Mouse (Mus musculus): ENCODE measurements around the gene Tnni3k.

The Tnni3k gene

DNA sequence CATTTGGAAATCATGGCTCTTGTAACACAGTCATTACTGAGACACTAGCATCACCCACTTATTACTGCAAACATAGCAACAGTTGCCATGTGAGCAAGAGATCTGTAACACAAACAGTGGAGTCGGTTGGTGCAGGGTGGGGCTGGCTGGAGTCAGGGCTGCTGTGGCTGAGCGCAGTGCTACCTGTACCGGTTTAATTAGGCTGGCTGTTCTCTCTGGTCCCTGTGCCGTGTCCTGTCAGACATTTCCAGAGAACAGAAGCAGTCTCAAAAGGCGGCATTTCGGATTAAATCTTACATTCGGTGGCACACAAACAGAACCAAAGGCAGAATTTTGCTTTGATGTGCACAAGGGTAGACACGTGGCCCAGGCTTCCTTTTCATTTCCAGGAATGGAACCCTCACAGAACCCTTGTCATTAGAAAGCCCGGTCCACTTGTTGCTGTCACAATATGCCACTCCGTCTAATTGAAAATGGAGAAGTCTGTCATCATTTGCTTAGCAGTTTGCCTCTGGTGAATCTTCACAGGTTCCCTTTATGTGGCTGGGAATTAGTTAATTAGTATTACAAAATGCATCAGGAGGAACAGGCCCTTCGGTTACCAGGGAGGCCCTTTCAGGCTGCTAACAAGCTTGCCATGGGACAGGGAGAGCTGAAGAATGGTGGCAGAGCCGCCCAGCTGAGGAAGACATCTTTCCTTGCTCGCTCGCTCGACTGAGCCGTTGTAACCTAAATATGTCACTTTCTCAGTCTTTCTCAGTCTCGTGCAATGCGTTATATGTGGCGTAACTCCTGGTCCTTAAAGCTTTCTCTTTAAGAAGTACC is 238.2 kb downstream of the Tnni3k start:
- TF ChIP-seq GATA4 (IDR thresholded peaks at IDR 0.05; ENCODE audit: insufficient replicate concordance, low read length): no peak

DNA sequence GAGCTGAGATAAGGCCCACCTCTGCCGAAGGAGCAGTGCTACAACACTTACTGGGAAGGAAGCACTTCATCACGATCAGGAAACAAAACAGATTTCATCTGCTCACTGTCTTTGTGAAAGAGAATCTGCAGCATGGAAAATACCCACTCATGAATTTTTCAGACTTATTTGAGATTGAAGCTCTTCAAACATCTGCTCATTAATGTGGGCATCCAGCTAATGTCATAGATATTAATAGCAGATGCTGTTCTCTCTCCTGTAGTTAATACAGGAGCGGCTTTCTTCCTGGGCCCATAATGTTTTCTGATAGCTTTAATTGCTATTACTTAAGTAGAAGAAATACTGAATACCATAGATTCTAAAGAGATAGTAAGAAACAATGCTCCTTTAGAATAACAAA is 239.0 kb downstream of the Tnni3k start:
- TF ChIP-seq GATA4 (IDR thresholded peaks at IDR 0.05; ENCODE audit: insufficient replicate concordance, low read length): no peak

DNA sequence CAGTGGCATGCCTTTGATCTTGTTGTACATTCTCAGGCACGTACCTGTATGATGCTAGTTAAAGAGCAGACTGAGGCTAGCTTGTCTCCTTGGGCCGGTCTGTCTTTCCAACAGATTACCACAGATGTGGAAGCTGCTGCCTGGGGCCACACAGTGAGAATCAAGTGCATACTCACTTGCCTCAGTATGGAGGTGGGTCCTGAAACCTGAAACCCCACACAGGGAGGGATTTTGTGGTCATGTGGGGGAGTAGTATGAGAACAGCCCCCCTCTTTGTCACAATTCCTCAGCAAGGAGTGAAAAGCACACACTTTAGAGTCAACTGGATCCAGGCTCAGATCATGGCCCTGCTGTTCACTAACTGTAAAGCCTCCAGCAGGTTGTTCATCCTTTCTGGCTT is 239.6 kb downstream of the Tnni3k start:
- TF ChIP-seq GATA4 (IDR thresholded peaks at IDR 0.05; ENCODE audit: insufficient replicate concordance, low read length): no peak

DNA sequence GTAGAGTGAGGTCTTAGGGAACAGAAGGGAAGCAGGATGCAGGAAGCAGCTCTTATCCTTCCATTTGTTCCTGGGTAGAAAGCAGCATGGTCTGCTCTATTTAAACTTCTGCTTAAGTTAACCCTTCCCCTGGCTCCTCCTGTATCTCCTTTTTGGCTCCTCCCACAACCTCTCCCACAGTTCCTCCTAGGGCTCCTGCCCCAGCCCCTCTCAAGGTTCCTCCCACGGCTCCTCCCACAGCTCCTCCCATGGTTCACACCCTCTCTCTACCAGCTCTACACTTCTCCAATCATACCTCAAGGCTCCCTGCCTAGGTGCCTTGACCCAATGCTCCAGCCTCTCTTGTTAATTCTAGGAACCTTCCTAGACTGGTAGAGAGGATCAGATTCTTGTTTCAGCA is 242.3 kb downstream of the Tnni3k start:
- no peak for TF ChIP-seq GATA4 (IDR thresholded peaks at IDR 0.05; ENCODE audit: insufficient replicate concordance, low read length)

DNA sequence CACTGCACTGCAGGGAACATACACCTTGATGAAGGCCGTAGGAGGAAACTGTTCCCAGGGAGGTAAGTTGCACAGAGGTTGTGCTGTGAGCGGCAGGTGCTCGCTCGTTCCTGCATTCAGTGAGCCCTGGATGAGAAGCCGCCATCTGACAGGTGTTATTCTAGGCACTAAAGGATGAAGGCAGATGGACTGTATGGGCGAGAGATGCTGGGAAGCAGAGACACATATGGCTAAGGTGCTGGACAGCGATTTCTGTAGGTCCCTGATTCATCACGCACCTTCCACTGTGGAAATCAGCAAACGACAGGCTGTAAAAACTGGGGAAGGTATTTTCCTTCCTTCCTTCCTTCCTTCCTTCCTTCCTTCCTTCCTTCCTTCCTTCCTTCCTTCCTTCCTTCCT is 243.4 kb downstream of the Tnni3k start:
- no peak for TF ChIP-seq GATA4 (IDR thresholded peaks at IDR 0.05; ENCODE audit: insufficient replicate concordance, low read length)

DNA sequence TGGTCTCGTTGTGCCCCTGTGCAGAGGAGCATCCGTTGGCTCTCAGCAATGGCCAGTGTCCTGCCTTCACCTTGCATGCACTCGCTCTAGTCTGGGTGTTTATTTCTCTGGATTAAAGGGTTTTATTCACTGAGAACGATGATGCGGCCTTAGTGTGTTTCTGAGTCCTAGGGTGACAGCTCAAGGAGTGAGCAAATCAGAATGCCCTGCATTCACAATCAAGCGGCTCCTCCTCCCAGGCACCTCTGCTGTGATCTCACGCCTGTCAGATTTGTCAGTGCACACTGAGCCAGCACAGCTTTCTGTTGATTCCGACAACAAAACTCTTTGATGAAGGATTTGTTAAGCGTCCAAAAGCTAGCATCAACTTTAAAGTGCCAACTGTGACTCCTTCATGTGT is 243.9 kb downstream of the Tnni3k start:
- TF ChIP-seq GATA4 (IDR thresholded peaks at IDR 0.05; ENCODE audit: insufficient replicate concordance, low read length): no peak

DNA sequence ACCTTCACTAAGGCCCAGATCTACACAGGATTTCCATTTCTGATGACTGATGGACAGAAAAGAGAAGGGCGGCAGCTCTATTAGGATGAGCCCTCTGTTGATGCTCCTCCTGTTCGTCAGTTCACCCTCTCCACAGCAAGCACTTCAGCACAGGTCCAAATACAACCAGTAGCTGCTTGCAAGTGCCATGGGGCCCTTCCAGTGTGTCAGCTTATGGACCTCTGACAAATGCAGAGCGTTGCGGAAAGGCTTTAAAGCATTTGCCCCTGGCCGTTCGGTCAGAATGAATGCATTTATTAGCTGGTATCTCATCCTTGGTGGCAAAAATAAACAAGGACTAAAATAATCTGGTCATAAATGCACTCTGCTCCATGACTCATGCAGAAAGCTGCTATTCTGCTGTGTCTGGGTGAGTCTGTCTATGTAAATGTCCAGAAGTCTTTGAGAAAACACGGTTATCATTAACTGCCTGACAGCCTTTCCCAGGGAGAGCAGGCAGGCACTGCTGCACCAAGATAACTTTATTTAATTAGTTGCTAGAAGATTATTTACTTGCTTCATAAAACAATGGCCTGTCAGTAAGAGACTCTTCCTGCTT is 244.8 kb downstream of the Tnni3k start:
- no peak for TF ChIP-seq GATA4 (IDR thresholded peaks at IDR 0.05; ENCODE audit: insufficient replicate concordance, low read length)

DNA sequence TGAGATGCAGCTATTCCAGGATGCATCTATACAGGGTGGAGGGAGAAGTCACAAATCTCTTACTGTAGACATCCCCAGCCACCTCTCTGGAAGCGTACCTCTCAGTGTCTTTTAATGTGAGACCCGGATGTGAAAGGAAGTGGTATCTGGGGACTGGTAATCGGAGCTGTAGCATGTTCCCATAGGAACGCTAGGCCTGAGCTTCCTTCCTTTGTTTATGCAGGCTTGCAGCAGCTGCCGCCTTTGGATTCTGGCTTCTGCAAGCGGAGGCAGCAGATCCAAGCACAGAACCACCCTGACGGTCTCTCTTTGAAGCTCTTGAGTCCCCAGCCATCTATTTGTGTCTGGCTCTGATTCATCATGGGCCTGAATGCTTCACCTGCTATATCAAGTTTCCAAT is 248.6 kb downstream of the Tnni3k start:
- no peak for TF ChIP-seq GATA4 (IDR thresholded peaks at IDR 0.05; ENCODE audit: insufficient replicate concordance, low read length)

DNA sequence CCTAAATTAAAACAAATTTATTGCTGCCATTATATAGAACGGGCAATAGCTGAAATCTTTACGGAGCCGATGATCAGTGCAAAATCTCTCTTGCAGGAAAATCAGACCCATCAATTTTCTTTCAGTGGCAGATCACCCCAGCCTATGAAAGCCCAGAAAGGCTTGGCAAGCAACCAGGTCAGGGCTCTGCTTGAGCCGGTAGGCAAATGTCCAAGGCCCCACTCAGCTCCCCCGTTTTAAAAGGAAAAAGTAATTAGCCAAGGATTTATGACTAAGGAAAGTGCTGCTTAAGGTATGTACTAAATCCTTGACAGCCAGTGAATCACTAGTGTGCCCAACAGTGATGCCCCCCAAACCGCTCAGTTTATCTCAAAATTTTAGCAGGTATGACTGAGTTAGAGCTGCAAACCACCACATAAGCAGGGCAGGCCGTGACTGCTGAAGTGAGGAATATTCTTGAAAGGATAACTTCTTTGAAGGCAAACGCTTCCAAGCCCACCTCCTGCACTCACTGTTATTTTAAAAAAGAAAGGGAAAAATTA is 254.2 kb downstream of the Tnni3k start:
- no peak for TF ChIP-seq GATA4 (IDR thresholded peaks at IDR 0.05; ENCODE audit: insufficient replicate concordance, low read length)

DNA sequence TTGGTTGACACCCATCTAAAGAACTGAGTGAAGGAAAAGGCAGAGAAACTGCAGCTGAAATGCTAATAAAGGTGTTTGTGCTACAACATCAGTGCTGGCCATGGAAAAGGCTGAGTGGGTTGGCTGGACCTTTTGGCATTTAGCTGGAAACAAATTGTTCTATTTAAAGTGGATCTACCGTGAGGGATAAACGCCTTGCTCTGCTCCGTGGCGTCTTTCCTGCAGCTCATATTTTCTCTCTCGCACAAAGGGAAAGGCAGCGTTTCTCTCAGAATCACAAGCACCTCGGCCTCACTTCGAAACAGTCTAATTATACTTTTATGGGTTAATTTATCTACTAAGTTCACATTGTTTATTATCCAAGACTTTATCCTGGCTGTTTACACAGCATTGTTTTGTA is 254.8 kb downstream of the Tnni3k start:
- no peak for TF ChIP-seq GATA4 (IDR thresholded peaks at IDR 0.05; ENCODE audit: insufficient replicate concordance, low read length)

DNA sequence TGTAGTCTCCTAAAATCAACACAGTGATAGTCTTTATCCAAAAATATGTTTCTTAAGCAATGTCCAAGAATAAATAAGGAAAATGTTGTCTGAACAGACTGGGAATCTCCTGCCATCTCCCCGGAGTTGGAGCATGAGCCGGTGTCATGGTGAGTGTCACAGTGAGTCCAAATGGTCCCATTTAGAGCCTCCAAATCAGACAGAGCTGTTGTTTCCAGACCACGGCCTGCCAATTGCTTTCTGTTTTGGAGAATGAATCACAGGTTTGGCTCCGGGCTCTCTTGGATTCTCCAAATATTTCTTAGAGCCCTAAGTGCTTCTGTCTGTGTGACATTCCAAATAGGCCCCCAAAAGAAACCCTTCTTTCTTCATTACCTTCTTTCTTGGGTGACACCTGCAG is 256.4 kb downstream of the Tnni3k start:
- TF ChIP-seq GATA4 (IDR thresholded peaks at IDR 0.05; ENCODE audit: insufficient replicate concordance, low read length): no peak

DNA sequence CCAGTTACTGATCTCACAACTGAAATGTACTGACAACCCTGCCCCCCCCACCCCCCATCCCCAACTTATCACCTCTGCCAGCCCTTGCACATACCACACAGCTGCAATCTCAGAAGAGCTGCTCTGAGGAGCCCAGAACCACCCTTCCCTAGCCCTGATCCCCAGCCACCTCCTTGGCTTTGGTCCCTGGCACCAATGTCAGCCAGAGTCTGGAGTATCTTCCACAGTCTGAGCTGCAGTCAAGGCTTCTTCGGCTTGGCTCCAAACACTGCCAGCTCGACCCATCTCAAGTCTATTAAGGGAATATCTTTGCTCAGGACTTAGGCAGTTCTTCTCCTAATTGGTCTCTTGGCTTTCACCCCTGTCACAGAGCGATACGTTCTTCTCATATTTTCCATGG is 261.6 kb downstream of the Tnni3k start:
- TF ChIP-seq GATA4 (IDR thresholded peaks at IDR 0.05; ENCODE audit: insufficient replicate concordance, low read length): no peak

DNA sequence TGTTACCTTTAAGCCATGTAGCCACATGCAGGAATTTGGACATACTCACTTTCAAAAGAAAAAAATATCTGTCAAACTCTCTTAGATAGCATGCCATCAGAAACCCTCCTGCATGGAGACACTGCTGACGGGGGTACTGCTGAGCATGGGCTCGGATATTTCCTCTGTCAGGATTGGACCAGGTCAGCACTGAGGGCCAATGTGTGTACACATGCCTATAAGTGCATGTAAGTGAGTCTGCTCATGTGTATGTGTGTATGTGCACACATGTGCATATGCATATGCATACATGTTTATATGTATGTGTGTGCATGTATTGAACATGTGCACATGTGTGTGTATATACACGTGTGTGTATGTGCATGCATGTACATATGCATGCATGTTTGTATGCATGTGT is 267.6 kb downstream of the Tnni3k start:
- TF ChIP-seq GATA4 (IDR thresholded peaks at IDR 0.05; ENCODE audit: insufficient replicate concordance, low read length): no peak

DNA sequence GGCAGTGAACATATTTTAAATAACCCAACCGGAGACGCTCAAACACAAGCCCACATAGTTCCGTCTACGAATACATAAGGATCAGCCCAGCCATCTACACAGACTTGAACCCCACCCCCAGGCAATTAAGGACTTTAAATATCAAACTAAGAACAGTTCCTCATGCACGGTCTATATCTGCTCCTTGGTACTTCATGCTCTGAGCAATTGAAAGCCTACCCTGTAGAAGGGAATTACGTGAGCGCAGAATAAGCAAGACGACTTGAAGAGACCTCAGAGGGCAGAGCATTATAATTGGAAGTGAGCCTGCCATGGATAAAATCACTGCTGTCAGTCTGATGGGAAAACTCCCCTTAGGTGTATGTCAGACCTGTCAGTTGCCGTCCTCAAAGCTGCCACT is 268.9 kb downstream of the Tnni3k start:
- no peak for TF ChIP-seq GATA4 (IDR thresholded peaks at IDR 0.05; ENCODE audit: insufficient replicate concordance, low read length)

DNA sequence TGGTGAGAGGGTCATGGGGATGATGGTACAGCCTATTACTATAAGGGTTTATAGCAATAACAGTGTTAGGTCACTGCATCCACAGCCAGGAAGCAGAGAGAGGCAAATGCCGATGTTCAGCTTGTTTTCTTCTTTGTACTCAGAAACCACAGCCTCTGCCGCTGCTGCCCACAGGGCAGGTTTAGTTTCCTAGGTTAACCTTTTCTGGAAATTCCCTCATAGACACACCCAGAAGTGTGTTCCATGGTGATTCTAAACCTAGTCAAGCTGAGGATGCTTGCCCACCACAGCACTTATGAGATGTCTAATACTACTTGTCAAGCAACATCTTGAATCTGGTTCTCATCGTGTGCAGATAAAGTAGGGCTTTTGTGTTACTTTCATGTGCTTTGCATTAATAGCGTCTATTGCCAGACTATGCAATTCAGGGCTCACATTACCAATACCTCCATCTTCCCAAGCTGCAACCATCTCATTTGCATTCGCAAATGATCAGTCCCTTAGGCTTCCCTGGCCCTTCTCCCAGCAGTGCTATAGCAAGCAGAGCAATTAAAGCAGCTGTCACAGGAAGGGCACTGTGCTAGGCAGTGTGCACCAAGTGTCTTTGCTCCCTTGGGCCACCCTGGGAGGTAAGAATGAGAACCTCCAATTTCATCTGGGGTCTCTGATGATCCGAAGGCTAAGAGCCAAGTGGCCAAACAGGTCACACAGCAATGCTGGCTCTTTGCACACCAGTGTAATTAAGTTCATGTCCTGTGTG is 276.2 kb downstream of the Tnni3k start:
- TF ChIP-seq GATA4 (IDR thresholded peaks at IDR 0.05; ENCODE audit: insufficient replicate concordance, low read length): no peak

DNA sequence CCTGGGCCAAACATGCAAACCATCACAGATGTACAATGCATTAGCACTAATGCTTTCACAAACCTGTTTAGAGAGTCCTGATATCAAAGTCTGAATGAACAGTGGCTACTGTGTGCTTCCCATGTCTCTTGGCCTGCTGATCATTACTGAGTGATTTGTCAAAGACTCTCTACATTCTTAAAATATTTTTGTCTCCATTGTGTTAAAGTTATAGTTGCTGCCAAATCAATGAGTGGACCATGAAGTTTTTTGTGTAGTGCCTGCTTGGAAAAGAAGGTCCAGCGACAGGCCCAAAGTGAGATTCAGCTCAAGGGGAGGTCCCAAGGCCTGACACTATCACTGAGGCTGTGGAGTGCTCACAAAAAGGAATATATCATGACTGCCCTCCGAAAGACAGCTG is 283.6 kb downstream of the Tnni3k start:
- no peak for TF ChIP-seq GATA4 (IDR thresholded peaks at IDR 0.05; ENCODE audit: insufficient replicate concordance, low read length)

Measured in liver, adult (tissue).